8 mouse cellular contexts compared by ENCODE assay signal in the genomic region with DNA sequence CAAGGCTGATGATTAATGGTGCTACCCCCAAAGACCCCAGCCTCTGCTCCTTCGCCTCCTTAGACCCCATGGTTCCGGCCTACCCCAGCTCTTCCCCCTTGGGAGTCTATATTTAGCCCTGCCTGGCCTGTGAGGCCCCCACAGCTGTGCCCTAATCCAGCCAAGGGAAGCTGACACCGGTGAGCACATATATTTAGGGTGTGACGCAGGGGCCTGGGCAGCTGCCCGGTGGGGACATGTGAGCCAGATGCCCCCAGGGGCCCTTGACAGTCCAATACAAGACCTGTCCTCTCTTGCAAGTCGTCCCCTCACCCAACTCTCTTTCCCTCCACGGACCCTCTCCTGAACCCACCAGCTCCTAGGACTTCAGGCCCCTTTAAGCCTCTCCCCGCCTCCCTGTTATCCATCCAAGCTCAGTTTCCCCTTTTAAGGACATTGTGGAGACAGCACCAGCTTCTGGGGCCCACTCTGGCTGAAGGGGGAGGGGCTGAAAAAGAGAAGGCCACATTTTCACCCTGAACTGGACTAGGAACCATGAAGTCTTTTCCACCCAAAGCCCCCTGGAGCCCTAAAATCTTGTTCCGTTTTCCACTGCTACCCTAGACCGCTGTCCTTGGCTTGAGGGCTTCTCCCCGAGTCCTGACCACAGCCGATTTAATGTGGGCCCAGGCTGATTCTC. TPM values are rescaled to one million over a fixed set of nuclear protein-coding genes. Genes with fewer than 3 reads are reported as not detected.
A peak's percentile ranks its signal among the peaks of the same experiment; 100 is the strongest.
DNase-seq lines count a peak whose midpoint lies in the region; ATAC-seq lines count a peak whose summit lies in the region.

No protein-coding gene starts in this region.

- no peak overlapping the region for H3K4me3 ChIP-seq in forebrain, embryonic 14.5 days (ENCODE audit: low read depth, low read length)
- H3K4me3 ChIP-seq in hindbrain, embryonic 10.5 days = peak overlapping the region; percentile 50
- peak overlapping the region; percentile 83 for H3K4me3 ChIP-seq in liver, embryonic 11.5 days (ENCODE audit: low read depth, low read length)

- peak overlapping the region; percentile 99 for H3K4me2 ChIP-seq in forebrain, embryonic 14.5 days (ENCODE audit: low read length)
- peak overlapping the region; percentile 94 for H3K4me2 ChIP-seq in liver, embryonic 11.5 days

- H3K4me1 ChIP-seq in forebrain, embryonic 14.5 days (ENCODE audit: control insufficient read depth, insufficient read depth, low read length) = peaks cover 34% of the 10 kb centered on the region
- peaks cover 65% of the 10 kb centered on the region for H3K4me1 ChIP-seq in hindbrain, embryonic 10.5 days (replicated peaks)
- H3K4me1 ChIP-seq in liver, embryonic 11.5 days (replicated peaks; ENCODE audit: control insufficient read depth, insufficient read depth, low read length) = peaks cover 71% of the 10 kb centered on the region

- H3K9me3 ChIP-seq in forebrain, embryonic 14.5 days (replicated peaks; ENCODE audit: control insufficient read depth, low read length) = no peaks in the 10 kb centered on the region
- H3K9me3 ChIP-seq in hindbrain, embryonic 10.5 days = no peaks in the 10 kb centered on the region
- H3K9me3 ChIP-seq in liver, embryonic 11.5 days (ENCODE audit: control insufficient read depth, low read length) = no peaks in the 10 kb centered on the region

- 86% methylated on average over 12 of the region's 12 CpGs for WGBS in forebrain, embryonic 14.5 days
- 81% methylated on average over 12 of the region's 12 CpGs for WGBS in hindbrain, embryonic 10.5 days
- 30% methylated on average over 12 of the region's 12 CpGs for WGBS in liver, embryonic 11.5 days

- intact Hi-C loops in left cerebral cortex, postnatal 25 days (cut with DNase I) = no loop called here

- H3K27me3 ChIP-seq in forebrain, embryonic 14.5 days (replicated peaks; ENCODE audit: control insufficient read depth, insufficient read depth, low read length) = no peaks in the 10 kb centered on the region
- peaks cover 7% of the 10 kb centered on the region for H3K27me3 ChIP-seq in hindbrain, embryonic 10.5 days (ENCODE audit: insufficient read depth, poor library complexity, severe bottlenecking)
- H3K27me3 ChIP-seq in liver, embryonic 11.5 days (replicated peaks; ENCODE audit: control insufficient read depth, insufficient read depth, low read length) = no peaks in the 10 kb centered on the region

- peaks cover 63% of the 10 kb centered on the region for H3K36me3 ChIP-seq in forebrain, embryonic 14.5 days (ENCODE audit: control insufficient read depth, insufficient read depth, low read length)
- H3K36me3 ChIP-seq in hindbrain, embryonic 10.5 days = peaks cover 69% of the 10 kb centered on the region
- H3K36me3 ChIP-seq in liver, embryonic 11.5 days (ENCODE audit: control insufficient read depth, insufficient read depth, low read length) = peaks cover 23% of the 10 kb centered on the region

- no peak overlapping the region for H3K27ac ChIP-seq in forebrain, embryonic 14.5 days (ENCODE audit: low read depth, low read length)
- H3K27ac ChIP-seq in hindbrain, embryonic 10.5 days = peak overlapping the region; percentile 2
- peak overlapping the region; percentile 95 for H3K27ac ChIP-seq in liver, embryonic 11.5 days (ENCODE audit: low read depth, low read length)

- peak overlapping the region; percentile 62; the same call in 1 of the 2 replicates for H3K9ac ChIP-seq in forebrain, embryonic 14.5 days (ENCODE audit: low read length)
- H3K9ac ChIP-seq in liver, embryonic 11.5 days (ENCODE audit: low read depth, low read length) = peak overlapping the region; percentile 93

- peak; percentile 52 for DNase-seq in adrenal gland, postnatal 14 days
- DNase-seq in adrenal gland, adult 18-20 months (ENCODE audit: low spot score in 2 of 2) = no peak
- DNase-seq in forebrain, embryonic 14.5 days (ENCODE audit: low spot score) = no peak
- DNase-seq in hindbrain, embryonic 10.5 days (ENCODE audit: low spot score) = no peak
- no peak for DNase-seq in liver, embryonic 11.5 days (ENCODE audit: low spot score)
- DNase-seq in skeletal muscle tissue, adult 2 months (ENCODE audit: low read depth, low spot score) = peak; percentile 95
- DNase-seq in T-cell, adult 2 months (ENCODE audit: low spot score) = no peak
- DNase-seq in left cerebral cortex, postnatal 25 days (ENCODE audit: low spot score in 2 of 2) = no peak

- ATAC-seq in forebrain, embryonic 14.5 days = no peak
- no peak for ATAC-seq in liver, embryonic 11.5 days (replicated peaks; ENCODE audit: low FRiP score)

RNA-seq across cellular contexts. Expression of gene Ehbp1l1, which starts 0.9 kb away (rescaled TPM):
- total RNA-seq in adrenal gland, postnatal 14 days (2021) = 29.1 and 29.3 TPM in 2 replicates
- 10 to 100 TPM; 33.5 to 45.6 TPM for total RNA-seq in adrenal gland, adult 18-20 months (2021)
- polyA plus RNA-seq in forebrain, embryonic 14.5 days (2014; fragmentation: Nextera tagmentation; extraction: Ambion mirVana) = 7.0 and 10.1 TPM in 2 replicates
- polyA plus RNA-seq in hindbrain, embryonic 10.5 days (2016; fragmentation: Nextera tagmentation; extraction: Ambion mirVana) = 9.7 and 10.1 TPM in 2 replicates
- polyA plus RNA-seq in liver, embryonic 11.5 days (2014; fragmentation: Nextera tagmentation; extraction: Ambion mirVana) = 64.9 and 67.1 TPM in 2 replicates
- total RNA-seq in left cerebral cortex, postnatal 25 days (2021) = 10 to 100 TPM; 24.6 to 27.3 TPM

RNA-seq across cellular contexts. Expression of gene Fam89b, which starts 4.3 kb away (rescaled TPM):
- 41.3 and 50.4 TPM in 2 replicates for total RNA-seq in adrenal gland, postnatal 14 days (2021)
- total RNA-seq in adrenal gland, adult 18-20 months (2021) = 10 to 100 TPM; 42.9 to 61.5 TPM
- 204 and 233 TPM in 2 replicates for polyA plus RNA-seq in forebrain, embryonic 14.5 days (2014; fragmentation: Nextera tagmentation; extraction: Ambion mirVana)
- 149 and 192 TPM in 2 replicates for polyA plus RNA-seq in hindbrain, embryonic 10.5 days (2016; fragmentation: Nextera tagmentation; extraction: Ambion mirVana)
- 47.5 and 49.8 TPM in 2 replicates for polyA plus RNA-seq in liver, embryonic 11.5 days (2014; fragmentation: Nextera tagmentation; extraction: Ambion mirVana)
- total RNA-seq in left cerebral cortex, postnatal 25 days (2021) = 10 to 100 TPM; 30.0 to 30.2 TPM

RNA-seq across cellular contexts. Expression of gene Ltbp3, which starts 15.5 kb away (rescaled TPM):
- total RNA-seq in adrenal gland, postnatal 14 days (2021) = 212 and 214 TPM in 2 replicates
- 100 to 1,000 TPM; 241 to 252 TPM for total RNA-seq in adrenal gland, adult 18-20 months (2021)
- polyA plus RNA-seq in forebrain, embryonic 14.5 days (2014; fragmentation: Nextera tagmentation; extraction: Ambion mirVana) = 8.5 and 10.7 TPM in 2 replicates
- polyA plus RNA-seq in hindbrain, embryonic 10.5 days (2016; fragmentation: Nextera tagmentation; extraction: Ambion mirVana) = 2.7 and 6.9 TPM in 2 replicates
- 4.1 and 4.6 TPM in 2 replicates for polyA plus RNA-seq in liver, embryonic 11.5 days (2014; fragmentation: Nextera tagmentation; extraction: Ambion mirVana)
- 10 to 100 TPM; 27.0 to 31.6 TPM for total RNA-seq in left cerebral cortex, postnatal 25 days (2021)

RNA-seq across cellular contexts. Expression of gene Kcnk7, which starts 21.0 kb away (rescaled TPM):
- not detected in 2 replicates for total RNA-seq in adrenal gland, postnatal 14 days (2021)
- not detected for total RNA-seq in adrenal gland, adult 18-20 months (2021)
- 0.17 TPM in 1 of 2 replicates, not detected in the other for polyA plus RNA-seq in forebrain, embryonic 14.5 days (2014; fragmentation: Nextera tagmentation; extraction: Ambion mirVana)
- 0.16 and 0.21 TPM in 2 replicates for polyA plus RNA-seq in hindbrain, embryonic 10.5 days (2016; fragmentation: Nextera tagmentation; extraction: Ambion mirVana)
- 0.14 TPM in 1 of 2 replicates, not detected in the other for polyA plus RNA-seq in liver, embryonic 11.5 days (2014; fragmentation: Nextera tagmentation; extraction: Ambion mirVana)
- total RNA-seq in left cerebral cortex, postnatal 25 days (2021) = not detected

RNA-seq across cellular contexts. Expression of gene Pcnx3, which starts 36.5 kb away (rescaled TPM):
- 75.1 and 78.4 TPM in 2 replicates for total RNA-seq in adrenal gland, postnatal 14 days (2021)
- 100 to 1,000 TPM in 1 of 2 experiments, 10 to 100 TPM in 1; 84.6 to 103 TPM for total RNA-seq in adrenal gland, adult 18-20 months (2021)
- polyA plus RNA-seq in forebrain, embryonic 14.5 days (2014; fragmentation: Nextera tagmentation; extraction: Ambion mirVana) = 20.9 and 24.6 TPM in 2 replicates
- polyA plus RNA-seq in hindbrain, embryonic 10.5 days (2016; fragmentation: Nextera tagmentation; extraction: Ambion mirVana) = 27.3 and 30.8 TPM in 2 replicates
- polyA plus RNA-seq in liver, embryonic 11.5 days (2014; fragmentation: Nextera tagmentation; extraction: Ambion mirVana) = 22.5 and 25.0 TPM in 2 replicates
- total RNA-seq in left cerebral cortex, postnatal 25 days (2021) = 10 to 100 TPM; 63.6 to 67.9 TPM

Comparison
In these comparisons a context has a peak if more than half of its experiments do, and no peak if none do; other contexts are left out.
1. DNase-seq: peak in adrenal gland, postnatal 14 days (single experiment) and skeletal muscle tissue, adult 2 months (single experiment); none in adrenal gland, adult 18-20 months (0 of 2), forebrain, embryonic 14.5 days (single experiment), hindbrain, embryonic 10.5 days (single experiment), liver, embryonic 11.5 days (single experiment), T-cell, adult 2 months (single experiment) and left cerebral cortex, postnatal 25 days (0 of 2).